Mouse (Mus musculus): ENCODE results near the gene Sfta2.

GRCm38 (mm10) chr17:35699919-35700318 is 98.6 kb downstream of the Sfta2 start:
- TF ChIP-seq CTCF (IDR thresholded peaks at IDR 0.05; ENCODE audit: borderline replicate concordance, extremely low read depth, insufficient read depth, insufficient read length) (no peak), POLR2A (IDR thresholded peaks at IDR 0.05; ENCODE audit: borderline replicate concordance, extremely low read depth, insufficient read depth, insufficient read length, poor library complexity, severe bottlenecking) (no peak)

All from brain, embryonic 14.5 days (tissue).